Mouse (Mus musculus): ENCODE measurements around the gene Cdc42se1. TPM values are rescaled to one million over a fixed set of nuclear protein-coding genes. Genes with fewer than 3 reads are reported as not detected.
"Not testable (repeated sequence)": the region's sequence is repeated elsewhere in the genome, so short reads cannot be mapped to it uniquely, and the experiment has no call there.

Cdc42se1 gene
- polyA plus RNA-seq, 1 experiment from 2014 or later, result 68.4 TPM

DNA sequence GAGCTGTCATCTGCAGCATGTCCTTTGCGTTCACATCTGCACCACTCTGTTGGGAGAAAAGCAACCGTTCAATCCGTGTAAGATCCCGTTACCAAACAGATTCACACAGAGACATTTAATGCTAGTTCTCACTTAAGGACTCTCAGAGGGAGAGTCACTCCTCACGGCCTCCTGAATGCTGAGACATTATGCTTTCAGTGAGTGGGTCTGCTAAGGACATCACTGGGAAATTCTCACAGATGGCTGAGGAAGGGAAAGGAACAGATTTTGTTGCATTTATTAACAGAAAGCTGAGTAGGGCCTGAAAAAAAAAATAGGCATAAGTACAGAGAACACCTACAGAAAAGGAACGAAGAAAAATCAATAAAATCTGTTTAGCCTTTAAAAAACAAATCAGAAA lies 24.7 kb upstream of the Cdc42se1 start:
- WGBS, result 92% methylated on average over 6 of the region's 6 CpGs
- Histone ChIP-seq H3K9me3 (no peaks in the 10 kb centered on the region), H3K27me3 (no peaks in the 10 kb centered on the region), H3K4me3 (replicated peaks) (no peak overlapping the region), H3K4me2 (replicated peaks) (no peak overlapping the region), H3K9ac (replicated peaks) (no peak overlapping the region), H3K36me3 (peaks cover 76% of the 10 kb centered on the region), H3K4me1 (replicated peaks) (no peaks in the 10 kb centered on the region), H3K27ac (no peak overlapping the region)
- no peak for ATAC-seq

GRCm38 (mm10) chr3:95208286-95208685 lies 20.2 kb upstream of the Cdc42se1 start:
- peaks cover 52% of the 10 kb centered on the region for H3K36me3 ChIP-seq
- 92% methylated on average over 3 of the region's 4 CpGs for WGBS

GRCm38 (mm10) chr3:95210585-95210984 lies 17.9 kb upstream of the Cdc42se1 start:
- H3K4me2 ChIP-seq (replicated peaks), result no peak overlapping the region
- H3K9ac ChIP-seq (replicated peaks), result no peak overlapping the region
- no peak for ATAC-seq
- H3K4me3 ChIP-seq (replicated peaks), result no peak overlapping the region
- H3K36me3 ChIP-seq, result peaks cover 48% of the 10 kb centered on the region
- H3K4me1 ChIP-seq (replicated peaks), result no peaks in the 10 kb centered on the region
- 52% methylated on average over 2 of the region's 2 CpGs for WGBS
- H3K27ac ChIP-seq, result no peak overlapping the region
- no peaks in the 10 kb centered on the region for H3K27me3 ChIP-seq
- no peaks in the 10 kb centered on the region for H3K9me3 ChIP-seq

More at GRCm38 (mm10) chr3:95208286-95208685, 20.2 kb upstream of the Cdc42se1 start:
- Histone ChIP-seq H3K9me3 (no peaks in the 10 kb centered on the region), H3K4me2 (replicated peaks) (no peak overlapping the region), H3K9ac (replicated peaks) (no peak overlapping the region), H3K27ac (no peak overlapping the region), H3K27me3 (no peaks in the 10 kb centered on the region), H3K4me1 (replicated peaks) (no peaks in the 10 kb centered on the region), H3K4me3 (replicated peaks) (no peak overlapping the region)
- no peak for ATAC-seq

DNA sequence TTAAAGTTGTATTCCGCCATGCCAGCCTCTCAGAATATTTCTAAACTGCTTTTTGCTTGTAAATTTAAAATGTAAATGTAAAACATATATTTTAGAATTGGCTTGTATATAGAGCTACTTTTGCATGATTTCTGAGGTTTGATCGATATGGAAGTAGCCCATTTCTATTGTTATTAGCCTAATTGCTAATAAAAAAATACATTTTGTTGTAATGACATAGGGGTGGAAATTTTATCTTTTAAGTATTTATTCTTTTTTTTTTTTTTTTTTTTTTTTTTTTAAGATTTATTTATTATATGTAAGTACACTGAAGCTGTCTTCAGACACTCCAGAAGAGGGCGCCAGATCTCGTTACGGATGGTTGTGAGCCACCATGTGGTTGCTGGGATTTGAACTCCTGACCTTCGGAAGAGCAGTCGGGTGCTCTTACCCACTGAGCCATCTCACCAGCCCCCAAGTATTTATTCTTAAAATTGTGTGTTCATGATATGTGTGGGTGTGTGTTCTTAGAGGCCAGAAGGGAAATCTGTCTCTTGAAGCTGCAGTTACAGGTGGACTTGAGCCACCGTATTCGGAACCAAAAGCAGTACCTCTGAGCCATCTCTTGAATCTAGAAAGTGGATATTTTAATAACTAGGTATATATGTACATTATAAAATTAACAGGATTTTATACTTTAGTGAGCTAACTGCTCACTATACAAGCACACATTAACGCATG lies 15.5 kb upstream of the Cdc42se1 start:
- H3K4me2 ChIP-seq (replicated peaks); H3K9ac ChIP-seq (replicated peaks); H3K27me3 ChIP-seq; H3K27ac ChIP-seq; H3K4me3 ChIP-seq (replicated peaks); ATAC-seq; H3K9me3 ChIP-seq: not testable (repeated sequence)
- Histone ChIP-seq H3K36me3 (peaks cover 39% of the 10 kb centered on the region), H3K4me1 (replicated peaks) (peaks cover 11% of the 10 kb centered on the region)
- 95% methylated on average over 9 of the region's 10 CpGs for WGBS

DNA sequence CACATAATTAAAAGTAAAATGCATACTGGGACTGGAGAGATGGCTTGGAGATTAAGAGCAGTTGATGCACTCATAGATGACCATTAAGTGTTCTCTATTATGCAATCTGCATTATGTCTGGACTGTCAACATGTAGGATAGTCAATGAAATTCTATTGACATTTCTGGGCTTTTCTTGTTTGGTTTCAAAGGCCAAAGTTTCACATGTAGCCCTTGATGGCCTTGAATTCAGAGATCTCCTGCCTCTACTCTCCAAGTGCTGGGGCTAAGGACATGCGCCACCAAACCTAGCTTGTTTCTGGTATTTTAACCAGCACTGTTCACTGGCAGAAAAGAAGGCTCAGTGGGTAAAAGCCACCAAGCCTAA lies 14.9 kb upstream of the Cdc42se1 start:
- no peak overlapping the region for H3K9ac ChIP-seq (replicated peaks)
- H3K36me3 ChIP-seq, result peaks cover 38% of the 10 kb centered on the region
- peaks cover 16% of the 10 kb centered on the region for H3K4me1 ChIP-seq (replicated peaks)
- H3K4me2 ChIP-seq (replicated peaks), result no peak overlapping the region
- H3K27me3 ChIP-seq, result no peaks in the 10 kb centered on the region
- 100% methylated on average over 1 of the region's 1 CpGs for WGBS
- no peak overlapping the region for H3K4me3 ChIP-seq (replicated peaks)
- no peak overlapping the region for H3K27ac ChIP-seq
- H3K9me3 ChIP-seq, result no peaks in the 10 kb centered on the region
- ATAC-seq, result no peak

DNA sequence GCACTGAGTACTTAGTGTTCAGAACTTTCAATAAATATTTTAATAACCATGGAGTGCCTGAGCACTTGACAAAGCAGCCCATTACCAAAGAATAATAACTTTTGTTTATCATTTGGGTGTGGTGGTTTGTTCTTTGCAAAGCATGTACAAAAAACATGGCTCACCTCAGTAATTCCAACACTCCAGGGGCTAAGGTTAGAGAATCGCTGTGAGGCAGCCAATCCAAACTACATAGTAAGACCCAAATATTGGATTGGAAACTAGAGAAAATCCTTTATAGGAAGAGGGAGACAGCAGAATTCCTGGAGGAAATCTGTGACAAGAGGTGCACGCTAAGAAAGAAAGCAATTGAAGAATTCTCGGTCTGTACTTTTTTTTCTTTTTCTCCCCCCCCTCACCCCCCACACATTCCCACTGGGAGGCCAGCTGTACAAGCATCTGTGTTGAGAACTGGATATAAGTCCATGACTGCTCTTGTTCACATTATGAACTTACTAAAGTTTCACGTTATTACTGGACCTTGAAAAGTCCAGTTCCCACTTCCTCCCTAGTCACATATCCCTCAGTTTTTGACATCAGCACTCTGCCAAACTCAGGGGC lies 11.8 kb upstream of the Cdc42se1 start:
- Histone ChIP-seq H3K36me3 (peaks cover 51% of the 10 kb centered on the region), H3K27me3 (no peaks in the 10 kb centered on the region), H3K27ac (peak overlapping the region; percentile 96), H3K4me2 (replicated peaks) (peak overlapping the region; percentile 62), H3K4me3 (replicated peaks) (peak overlapping the region; percentile 71), H3K9ac (replicated peaks) (peak overlapping the region; percentile 84), H3K4me1 (replicated peaks) (peaks cover 20% of the 10 kb centered on the region), H3K9me3 (no peaks in the 10 kb centered on the region)
- WGBS, result 18% methylated on average over 4 of the region's 4 CpGs
- no peak for ATAC-seq

- peak; percentile 93 for ATAC-seq
- peak within 1 kb of the TSS; percentile 71 for H3K4me3 ChIP-seq (replicated peaks)
- under 1% methylated on average over 54 of the region's 56 CpGs for WGBS
These were observed 11.0 kb upstream of the Cdc42se1 start, which contains the start of gene Gabpb2 for GRCm38 (mm10) chr3:95217255-95218134. Gabpb2 (minus strand) TSS chr3:95217916.

GRCm38 (mm10) chr3:95218466-95219137 lies 9.9 kb upstream of the Cdc42se1 start:
- WGBS, result 78% methylated on average over 6 of the region's 6 CpGs
- Histone ChIP-seq H3K36me3 (peaks cover 62% of the 10 kb centered on the region), H3K4me1 (replicated peaks) (peaks cover 28% of the 10 kb centered on the region), H3K4me2 (replicated peaks) (peak overlapping the region; percentile 62), H3K27ac (peak overlapping the region; percentile 96), H3K9me3 (no peaks in the 10 kb centered on the region), H3K4me3 (replicated peaks) (peak overlapping the region; percentile 71), H3K9ac (replicated peaks) (no peak overlapping the region), H3K27me3 (no peaks in the 10 kb centered on the region)
- ATAC-seq, result no peak

More at GRCm38 (mm10) chr3:95217255-95218134, 11.0 kb upstream of the Cdc42se1 start, which contains the start of gene Gabpb2:
- Histone ChIP-seq H3K9ac (replicated peaks) (peak within 1 kb of the TSS; percentile 84), H3K27me3 (no peaks in the 10 kb centered on the region), H3K4me2 (replicated peaks) (peak within 1 kb of the TSS; percentile 62), H3K4me1 (replicated peaks) (peaks cover 21% of the 10 kb centered on the region), H3K27ac (peak within 1 kb of the TSS; percentile 96), H3K36me3 (peaks cover 54% of the 10 kb centered on the region), H3K9me3 (no peaks in the 10 kb centered on the region)

- H3K27me3 ChIP-seq, result no peaks in the 10 kb centered on the region
- peaks cover 66% of the 10 kb centered on the region for H3K36me3 ChIP-seq
- no peak for ATAC-seq
- H3K9me3 ChIP-seq, result no peaks in the 10 kb centered on the region
- no peak overlapping the region for H3K27ac ChIP-seq
- WGBS, result 98% methylated on average over 2 of the region's 2 CpGs
- H3K4me1 ChIP-seq (replicated peaks), result peaks cover 49% of the 10 kb centered on the region
- H3K9ac ChIP-seq (replicated peaks), result no peak overlapping the region
- no peak overlapping the region for H3K4me2 ChIP-seq (replicated peaks)
- H3K4me3 ChIP-seq (replicated peaks), result no peak overlapping the region
These were observed 5.5 kb upstream of the Cdc42se1 start for GRCm38 (mm10) chr3:95223041-95223440.

GRCm38 (mm10) chr3:95224295-95224694 lies 4.2 kb upstream of the Cdc42se1 start:
- ATAC-seq, result no peak
- WGBS, result 22% methylated on average over 6 of the region's 6 CpGs
- H3K4me1 ChIP-seq (replicated peaks), result peaks cover 42% of the 10 kb centered on the region
- H3K27ac ChIP-seq, result no peak overlapping the region
- H3K4me3 ChIP-seq (replicated peaks), result peak overlapping the region; percentile 14; the same call in 1 of the 2 replicates
- peak overlapping the region; percentile 89 for H3K4me2 ChIP-seq (replicated peaks)
- H3K9me3 ChIP-seq, result no peaks in the 10 kb centered on the region
- H3K9ac ChIP-seq (replicated peaks), result peak overlapping the region; percentile 29; the same call in 1 of the 2 replicates
- no peaks in the 10 kb centered on the region for H3K27me3 ChIP-seq
- peaks cover 56% of the 10 kb centered on the region for H3K36me3 ChIP-seq

- no peak for ATAC-seq
- H3K27ac ChIP-seq, result peak overlapping the region; percentile 97
- H3K4me1 ChIP-seq (replicated peaks), result peaks cover 67% of the 10 kb centered on the region
- peaks cover 41% of the 10 kb centered on the region for H3K36me3 ChIP-seq
- H3K9ac ChIP-seq (replicated peaks), result peak overlapping the region; percentile 94
- H3K4me2 ChIP-seq (replicated peaks), result peak overlapping the region; percentile 89
- no peaks in the 10 kb centered on the region for H3K9me3 ChIP-seq
- 21% methylated on average over 1 of the region's 1 CpGs for WGBS
- H3K4me3 ChIP-seq (replicated peaks), result peak overlapping the region; percentile 91
- H3K27me3 ChIP-seq, result no peaks in the 10 kb centered on the region
These were observed 1.3 kb upstream of the Cdc42se1 start for GRCm38 (mm10) chr3:95227214-95227613.

All from midbrain, embryonic 13.5 days (tissue).